Mouse (Mus musculus): ENCODE data around the gene Sgcd. TPM values are rescaled to one million over a fixed set of nuclear protein-coding genes. Genes with fewer than 3 reads are reported as not detected.

Gene Sgcd
- polyA plus RNA-seq, 1 experiment = 2.9 TPM

GRCm38 (mm10) chr11:47014278-47014677, 974.5 kb downstream of the Sgcd start:
- no peak for TF ChIP-seq CTCF (IDR thresholded peaks at IDR 0.05; ENCODE audit: control insufficient read depth, insufficient read depth, low read length)
- TF ChIP-seq POLR2A (IDR thresholded peaks at IDR 0.05; ENCODE audit: borderline replicate concordance, control insufficient read depth, low read depth, low read length) = no peak
- H3K4me3 ChIP-seq (replicated peaks; ENCODE audit: control insufficient read depth, low read depth, low read length) = no peak overlapping the region
- no peaks in the 10 kb centered on the region for H3K4me1 ChIP-seq (ENCODE audit: control insufficient read depth, insufficient read depth, low read length)
- H3K27ac ChIP-seq (ENCODE audit: control insufficient read depth, insufficient read depth, low read depth, low read length, poor library complexity) = no peak overlapping the region

- TF ChIP-seq POLR2A (IDR thresholded peaks at IDR 0.05; ENCODE audit: borderline replicate concordance, control insufficient read depth, low read depth, low read length) (no peak), CTCF (IDR thresholded peaks at IDR 0.05; ENCODE audit: control insufficient read depth, insufficient read depth, low read length) (no peak)
- Histone ChIP-seq H3K4me3 (replicated peaks; ENCODE audit: control insufficient read depth, low read depth, low read length) (no peak overlapping the region), H3K27ac (ENCODE audit: control insufficient read depth, insufficient read depth, low read depth, low read length, poor library complexity) (no peak overlapping the region)
Observed at GRCm38 (mm10) chr11:47010166-47010565, 978.6 kb downstream of the Sgcd start.

GRCm38 (mm10) chr11:47005301-47005875, 983.4 kb downstream of the Sgcd start:
- no peak overlapping the region for H3K4me3 ChIP-seq (replicated peaks; ENCODE audit: control insufficient read depth, low read depth, low read length)
- no peak overlapping the region for H3K27ac ChIP-seq (ENCODE audit: control insufficient read depth, insufficient read depth, low read depth, low read length, poor library complexity)
- H3K4me1 ChIP-seq (ENCODE audit: control insufficient read depth, insufficient read depth, low read length) = no peaks in the 10 kb centered on the region
- TF ChIP-seq CTCF (IDR thresholded peaks at IDR 0.05; ENCODE audit: control insufficient read depth, insufficient read depth, low read length) (no peak), POLR2A (IDR thresholded peaks at IDR 0.05; ENCODE audit: borderline replicate concordance, control insufficient read depth, low read depth, low read length) (no peak)
- 51% methylated on average over 1 of the region's 1 CpGs for WGBS

More at GRCm38 (mm10) chr11:47010166-47010565, 978.6 kb downstream of the Sgcd start:
- no peaks in the 10 kb centered on the region for H3K4me1 ChIP-seq (ENCODE audit: control insufficient read depth, insufficient read depth, low read length)

GRCm38 (mm10) chr11:46939311-46939710, 1049.5 kb downstream of the Sgcd start:
- no peaks in the 10 kb centered on the region for H3K4me1 ChIP-seq (ENCODE audit: control insufficient read depth, insufficient read depth, low read length)
- no peak overlapping the region for H3K4me3 ChIP-seq (replicated peaks; ENCODE audit: control insufficient read depth, low read depth, low read length)
- WGBS = 77% methylated on average over 4 of the region's 4 CpGs
- H3K27ac ChIP-seq (ENCODE audit: control insufficient read depth, insufficient read depth, low read depth, low read length, poor library complexity) = no peak overlapping the region
- TF ChIP-seq POLR2A (IDR thresholded peaks at IDR 0.05; ENCODE audit: borderline replicate concordance, control insufficient read depth, low read depth, low read length) (no peak), CTCF (IDR thresholded peaks at IDR 0.05; ENCODE audit: control insufficient read depth, insufficient read depth, low read length) (no peak)

- WGBS = 64% methylated on average over 1 of the region's 1 CpGs
Observed at GRCm38 (mm10) chr11:46924946-46925345, 1063.8 kb downstream of the Sgcd start.

GRCm38 (mm10) chr11:46920244-46920643, 1068.5 kb downstream of the Sgcd start:
- WGBS = 78% methylated on average over 1 of the region's 1 CpGs
- Histone ChIP-seq H3K4me3 (replicated peaks; ENCODE audit: control insufficient read depth, low read depth, low read length) (no peak overlapping the region), H3K4me1 (ENCODE audit: control insufficient read depth, insufficient read depth, low read length) (no peaks in the 10 kb centered on the region), H3K27ac (ENCODE audit: control insufficient read depth, insufficient read depth, low read depth, low read length, poor library complexity) (no peak overlapping the region)
- TF ChIP-seq CTCF (IDR thresholded peaks at IDR 0.05; ENCODE audit: control insufficient read depth, insufficient read depth, low read length) = no peak
- no peak for TF ChIP-seq POLR2A (IDR thresholded peaks at IDR 0.05; ENCODE audit: borderline replicate concordance, control insufficient read depth, low read depth, low read length)

More at GRCm38 (mm10) chr11:46924946-46925345, 1063.8 kb downstream of the Sgcd start:
- TF ChIP-seq CTCF (IDR thresholded peaks at IDR 0.05; ENCODE audit: control insufficient read depth, insufficient read depth, low read length) (no peak), POLR2A (IDR thresholded peaks at IDR 0.05; ENCODE audit: borderline replicate concordance, control insufficient read depth, low read depth, low read length) (no peak)
- Histone ChIP-seq H3K4me3 (replicated peaks; ENCODE audit: control insufficient read depth, low read depth, low read length) (no peak overlapping the region), H3K4me1 (ENCODE audit: control insufficient read depth, insufficient read depth, low read length) (no peaks in the 10 kb centered on the region), H3K27ac (ENCODE audit: control insufficient read depth, insufficient read depth, low read depth, low read length, poor library complexity) (no peak overlapping the region)

- 80% methylated on average over 5 of the region's 5 CpGs for WGBS
- Histone ChIP-seq H3K4me1 (ENCODE audit: control insufficient read depth, insufficient read depth, low read length) (no peaks in the 10 kb centered on the region), H3K27ac (ENCODE audit: control insufficient read depth, insufficient read depth, low read depth, low read length, poor library complexity) (no peak overlapping the region), H3K4me3 (replicated peaks; ENCODE audit: control insufficient read depth, low read depth, low read length) (no peak overlapping the region)
- no peak for TF ChIP-seq POLR2A (IDR thresholded peaks at IDR 0.05; ENCODE audit: borderline replicate concordance, control insufficient read depth, low read depth, low read length)
- TF ChIP-seq CTCF (IDR thresholded peaks at IDR 0.05; ENCODE audit: control insufficient read depth, insufficient read depth, low read length) = no peak
Observed at GRCm38 (mm10) chr11:46912656-46913237, 1076.0 kb downstream of the Sgcd start.

GRCm38 (mm10) chr11:46904281-46904680, 1084.5 kb downstream of the Sgcd start:
- Histone ChIP-seq H3K4me3 (replicated peaks; ENCODE audit: control insufficient read depth, low read depth, low read length) (no peak overlapping the region), H3K4me1 (ENCODE audit: control insufficient read depth, insufficient read depth, low read length) (no peaks in the 10 kb centered on the region), H3K27ac (ENCODE audit: control insufficient read depth, insufficient read depth, low read depth, low read length, poor library complexity) (no peak overlapping the region)
- TF ChIP-seq POLR2A (IDR thresholded peaks at IDR 0.05; ENCODE audit: borderline replicate concordance, control insufficient read depth, low read depth, low read length) = no peak
- 76% methylated on average over 1 of the region's 1 CpGs for WGBS

- no peak overlapping the region for H3K4me3 ChIP-seq (replicated peaks; ENCODE audit: control insufficient read depth, low read depth, low read length)
- no peak overlapping the region for H3K27ac ChIP-seq (ENCODE audit: control insufficient read depth, insufficient read depth, low read depth, low read length, poor library complexity)
- TF ChIP-seq POLR2A (IDR thresholded peaks at IDR 0.05; ENCODE audit: borderline replicate concordance, control insufficient read depth, low read depth, low read length) = no peak
- TF ChIP-seq CTCF (IDR thresholded peaks at IDR 0.05; ENCODE audit: control insufficient read depth, insufficient read depth, low read length) = no peak
- no peaks in the 10 kb centered on the region for H3K4me1 ChIP-seq (ENCODE audit: control insufficient read depth, insufficient read depth, low read length)
- 76% methylated on average over 3 of the region's 3 CpGs for WGBS
Observed at GRCm38 (mm10) chr11:46889093-46889492, 1099.7 kb downstream of the Sgcd start.
